Mouse (Mus musculus) heart, embryonic 14.5 days (tissue): ENCODE measurements around the gene Thra. TPM values are rescaled to one million over a fixed set of nuclear protein-coding genes. Genes with fewer than 3 reads are reported as not detected.

Experiments
- ATAC-seq: fragments of 200-750 bp; cut with Nextera tagmentation; 2 replicates; pipeline ENCODE4 v1.8.0; 2017; ENCODE audit warnings: low read depth, moderate TSS enrichment; ENCODE audit not compliant: insufficient number of reproducible peaks, insufficient read depth, low FRiP score
- H3K27ac ChIP-seq, 2 experiments: fragments of 200-500 bp in 1 of 2; fragments of 300-500 bp in 1 of 2; sonication (generic) in 1 of 2; replicated peaks in 1 of 2; 2 replicates each; pipeline ENCODE4 v1.5.1; 2012 to 2014; ENCODE audit warnings: low read depth in 2 of 2, low read length in 2 of 2, control low read depth in 1 of 2, mild to moderate bottlenecking in 1 of 2, mixed read lengths in 1 of 2; ENCODE audit not compliant: control insufficient read depth in 1 of 2, insufficient read depth in 1 of 2
- H3K27me3 ChIP-seq: fragments of 300-500 bp; sonication (generic); 2 replicates; pipeline ENCODE4 v1.6.1; 2014; ENCODE audit warnings: mild to moderate bottlenecking, low read length, control low read depth; ENCODE audit not compliant: control insufficient read depth, insufficient read depth
- H3K36me3 ChIP-seq: fragments of 300-500 bp; sonication (generic); 2 replicates; pipeline ENCODE4 v1.6.1; 2014; ENCODE audit warnings: mild to moderate bottlenecking, control low read depth, low read length, mixed read lengths; ENCODE audit not compliant: control insufficient read depth, insufficient read depth
- H3K4me1 ChIP-seq, 2 experiments: fragments of 200-500 bp in 1 of 2; fragments of 300-500 bp in 1 of 2; sonication (generic) in 1 of 2; 2 replicates each; pipeline ENCODE4 v1.6.1; 2012 to 2014; ENCODE audit warnings: low read length in 2 of 2, control low read depth in 1 of 2, mixed read lengths in 1 of 2; ENCODE audit not compliant: control insufficient read depth in 2 of 2, insufficient read depth in 2 of 2
- H3K4me2 ChIP-seq: fragments of 300-500 bp; sonication (generic); 2 replicates; pipeline ENCODE4 v1.6.1; 2014; ENCODE audit warnings: mild to moderate bottlenecking, low read length
- H3K4me3 ChIP-seq, 2 experiments: fragments of 200-500 bp in 1 of 2; fragments of 300-500 bp in 1 of 2; sonication (generic) in 1 of 2; 2 replicates each; pipeline ENCODE4 v1.5.1; 2012 to 2014; ENCODE audit warnings: low read length in 2 of 2, mild to moderate bottlenecking in 2 of 2, control low read depth in 1 of 2, low read depth in 1 of 2, moderate library complexity in 1 of 2; ENCODE audit not compliant: control insufficient read depth in 1 of 2, insufficient read depth in 1 of 2
- H3K9ac ChIP-seq: fragments of 300-500 bp; sonication (generic); 2 replicates; pipeline ENCODE4 v1.6.1; 2014; ENCODE audit warnings: mild to moderate bottlenecking, low read length
- H3K9me3 ChIP-seq: fragments of 300-500 bp; sonication (generic); 2 replicates; pipeline ENCODE4 v1.6.1; 2016; ENCODE audit warnings: low read length, control low read depth; ENCODE audit not compliant: control insufficient read depth
- WGBS: fragments of 180-500 bp; shearing (Covaris S2); extraction: QIAGEN DNeasy Blood & Tissue Kit; methylation state at CpG from one replicate; pipeline ENCODE4 v1.1.7; 2014; 5-methylcytosine and 5-hydroxymethylcytosine counted together
- polyA plus RNA-seq: library from polyadenylated mRNA; unstranded; fragments of >200 nt; fragmentation: Nextera tagmentation; extraction: Ambion mirVana; gene quantifications from 2 replicates; pipeline ENCODE4 v1.2.1, GENCODE M21; 2014

Gene Thra
- polyA plus RNA-seq, 1 experiment from 2014 or later, result 55.6 TPM

DNA sequence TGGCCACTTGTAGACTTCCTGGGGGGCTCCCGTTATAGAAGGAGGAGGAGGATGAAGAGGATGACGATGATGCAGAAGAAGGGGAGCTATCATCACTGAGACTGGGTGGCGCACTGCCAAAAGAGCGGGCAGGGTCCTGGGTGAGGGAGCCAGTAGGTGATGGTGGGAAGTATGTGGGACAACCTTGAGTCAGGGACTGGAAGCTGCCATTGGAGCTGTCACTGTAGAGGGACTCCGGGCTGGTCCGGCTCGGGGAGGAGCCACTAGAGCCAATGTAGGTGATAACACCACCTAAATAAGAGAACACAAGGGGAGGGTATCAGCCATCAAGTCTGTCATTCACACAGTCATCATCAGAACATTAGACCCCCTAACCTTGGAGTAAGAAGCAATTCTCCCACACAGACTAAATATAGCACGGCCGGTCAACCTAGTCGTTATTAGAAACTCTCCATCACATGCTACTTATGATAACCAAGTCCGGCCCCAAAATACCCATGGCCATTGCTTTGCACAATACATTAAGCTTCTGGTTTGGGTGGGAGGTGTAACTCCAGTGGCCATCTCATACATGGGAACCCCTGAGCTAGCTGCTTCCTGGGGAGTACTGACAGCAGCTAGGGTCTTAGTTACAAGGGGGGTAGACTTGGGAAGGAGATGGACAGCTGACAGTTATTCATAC is 31.5 kb downstream of the Thra start:
- Histone ChIP-seq H3K4me1 (peaks cover 64 to 88% of the 10 kb centered on the region in 2 experiments), H3K27ac (peak overlapping the region; percentile 97 to 98), H3K9ac (peak overlapping the region; percentile 65), H3K4me3 (no peak overlapping the region; a peak in 2 of 4 replicates), H3K36me3 (peaks cover 35% of the 10 kb centered on the region), H3K27me3 (no peaks in the 10 kb centered on the region), H3K4me2 (peak overlapping the region; percentile 91), H3K9me3 (no peaks in the 10 kb centered on the region)
- WGBS, result 45% methylated on average over 11 of the region's 11 CpGs
- no peak for ATAC-seq

DNA sequence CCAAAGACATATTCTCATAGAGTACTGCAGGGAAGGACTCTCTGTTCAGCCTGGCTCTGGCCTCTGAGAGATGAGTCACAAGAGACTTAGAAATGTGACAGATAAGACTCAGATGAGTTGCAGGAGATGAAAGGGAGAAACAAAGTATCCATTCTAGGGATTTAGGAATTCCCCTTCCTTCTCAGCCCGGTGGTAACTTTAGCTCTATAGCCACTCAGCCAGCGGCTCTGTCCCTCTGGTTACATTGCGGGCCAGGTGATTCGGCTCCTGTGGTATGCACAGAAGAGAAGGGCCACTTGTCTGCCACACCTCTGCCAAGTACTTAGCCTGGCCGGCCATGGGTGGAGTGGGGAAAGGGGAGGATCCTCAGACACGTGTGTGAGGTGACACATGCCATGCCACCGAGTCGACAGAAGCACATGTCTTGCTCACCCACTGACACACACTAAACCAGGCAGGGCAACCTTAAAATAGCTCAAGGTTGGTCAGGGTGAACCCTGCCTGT is 32.3 kb downstream of the Thra start:
- ATAC-seq, result peak; percentile 31
- Histone ChIP-seq H3K27ac (peak overlapping the region; percentile 97 to 98), H3K4me3 (no peak overlapping the region; a peak in 2 of 4 replicates), H3K9me3 (no peaks in the 10 kb centered on the region), H3K27me3 (no peaks in the 10 kb centered on the region), H3K4me1 (peaks cover 63 to 88% of the 10 kb centered on the region in 2 experiments), H3K9ac (peak overlapping the region; percentile 69), H3K4me2 (peak overlapping the region; percentile 91), H3K36me3 (peaks cover 35% of the 10 kb centered on the region)
- 17% methylated on average over 8 of the region's 8 CpGs for WGBS

DNA sequence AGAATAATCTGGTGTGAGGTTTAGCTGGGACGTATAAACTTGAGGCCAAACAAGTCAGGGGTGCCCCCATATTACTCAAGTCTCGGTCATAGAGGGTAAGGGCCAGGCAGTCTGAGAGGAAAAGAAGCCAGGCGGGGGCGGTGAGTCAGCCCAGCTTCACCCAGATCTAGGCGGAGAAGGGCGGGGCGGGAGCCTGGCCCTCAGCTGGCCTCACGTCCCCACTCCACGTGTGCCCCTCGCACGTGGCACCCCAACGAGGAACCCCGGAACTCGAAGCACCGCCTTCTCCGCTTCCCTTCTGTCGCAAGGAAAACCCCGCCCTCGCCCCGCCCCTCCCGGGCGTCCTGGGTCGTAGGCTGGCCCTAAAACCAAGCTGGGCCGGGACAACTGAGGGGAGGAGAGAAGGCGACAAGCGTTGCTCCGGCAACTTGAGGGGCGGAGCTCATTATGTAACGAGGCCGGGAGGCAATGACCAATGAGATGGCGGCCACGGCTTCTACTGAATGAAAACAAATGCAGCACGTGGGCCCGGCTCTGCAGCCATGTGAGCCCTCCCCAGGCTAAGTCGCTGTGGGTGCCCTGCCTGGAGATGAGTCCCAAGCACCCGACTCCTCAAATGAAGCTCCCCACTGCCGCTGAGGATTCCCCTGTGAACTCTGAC is 33.3 kb downstream of the Thra start:
- WGBS, result under 1% methylated on average over 34 of the region's 37 CpGs
- Histone ChIP-seq H3K4me3 (peak overlapping the region; percentile 57 to 60), H3K4me1 (peaks cover 58 to 82% of the 10 kb centered on the region in 2 experiments), H3K36me3 (peaks cover 34% of the 10 kb centered on the region), H3K9me3 (no peaks in the 10 kb centered on the region), H3K4me2 (peak overlapping the region; percentile 91), H3K27me3 (no peaks in the 10 kb centered on the region), H3K27ac (peak overlapping the region; percentile 97 to 98), H3K9ac (peak overlapping the region; percentile 81)
- ATAC-seq, result peak; percentile 76

DNA sequence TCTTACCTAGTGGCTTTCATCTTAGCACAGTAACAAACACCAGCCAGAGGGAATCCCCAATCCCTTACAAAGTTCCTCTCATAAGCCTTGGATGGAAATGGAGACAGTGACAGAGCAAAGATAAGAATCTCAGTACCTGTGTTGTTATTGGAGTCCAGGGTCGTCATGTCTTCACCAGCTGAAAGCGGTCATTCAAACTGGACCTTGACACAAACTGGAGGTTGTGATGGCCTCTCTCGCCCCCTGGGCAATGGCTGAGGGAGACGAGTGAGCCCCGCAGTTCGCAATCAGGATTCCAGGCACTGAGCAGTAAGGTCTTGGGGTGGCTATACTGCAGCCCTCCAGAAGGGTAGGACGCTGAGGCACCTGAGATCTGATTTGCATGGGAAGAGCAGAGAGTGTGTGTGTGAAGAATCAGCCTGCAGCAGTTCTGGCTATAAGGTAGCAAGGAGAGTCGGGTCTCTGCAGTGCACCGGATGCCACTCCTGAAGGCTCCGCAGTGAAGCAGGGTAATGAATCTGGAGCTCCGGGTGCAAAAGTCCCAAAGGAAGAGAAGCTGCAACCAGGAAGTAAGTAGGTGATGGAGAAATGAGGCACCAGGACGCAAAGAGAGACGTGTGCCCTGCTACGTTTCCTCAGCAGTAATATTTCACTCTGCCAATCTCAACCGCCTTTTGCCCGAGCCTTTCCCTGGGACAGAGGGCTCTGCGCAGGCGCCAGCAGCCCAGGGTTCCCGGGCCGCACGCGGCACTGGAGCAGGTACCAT is 34.3 kb downstream of the Thra start, which contains the start of gene Nr1d1:
Nr1d1 (minus strand) TSS at position 752 of the 766 bp plus-strand sequence.
- WGBS, result 2% methylated on average over 22 of the region's 22 CpGs
- Histone ChIP-seq H3K4me3 (peak within 1 kb of the TSS; percentile 57 to 60), H3K4me2 (peak within 1 kb of the TSS; percentile 91), H3K4me1 (peaks cover 49 to 72% of the 10 kb centered on the region in 2 experiments), H3K9ac (peak within 1 kb of the TSS; percentile 81), H3K27me3 (no peaks in the 10 kb centered on the region), H3K27ac (peak within 1 kb of the TSS; percentile 97 to 98), H3K36me3 (peaks cover 24% of the 10 kb centered on the region), H3K9me3 (no peaks in the 10 kb centered on the region)
- no peak for ATAC-seq

DNA sequence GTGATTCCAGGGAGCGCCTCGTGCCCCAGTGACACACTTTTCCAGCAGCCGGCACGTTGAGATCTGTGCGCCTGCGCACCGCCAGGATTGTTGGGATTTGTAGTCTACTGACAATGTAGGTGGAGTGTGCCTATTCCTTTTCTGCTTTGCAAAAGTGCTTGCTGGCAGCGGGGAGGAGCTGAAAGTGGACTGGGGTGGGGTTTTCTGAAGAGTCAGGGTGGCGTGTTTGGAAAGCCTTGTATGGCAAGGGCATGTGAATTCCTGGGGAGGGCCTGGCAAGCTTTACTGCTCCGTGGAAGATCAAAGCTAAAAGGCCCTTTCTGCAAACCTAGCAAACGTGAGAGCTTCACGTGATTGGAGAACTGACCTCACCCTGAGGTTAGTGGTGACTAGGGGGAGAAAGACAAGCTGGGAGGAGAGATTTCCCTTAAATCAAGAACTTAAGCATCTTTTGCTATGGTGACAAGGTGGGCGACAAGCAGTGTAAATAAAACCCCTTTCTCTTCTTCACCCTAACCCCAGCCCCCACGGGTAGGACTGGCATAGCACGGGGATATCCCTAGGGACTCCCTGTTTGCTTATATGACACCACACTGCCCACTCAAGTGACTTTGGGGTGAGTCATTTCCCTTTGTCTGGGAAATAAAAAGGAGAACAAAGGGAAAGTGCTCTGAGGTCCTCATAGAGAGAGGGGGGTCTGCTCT is 35.1 kb downstream of the Thra start:
- Histone ChIP-seq H3K9me3 (no peaks in the 10 kb centered on the region), H3K27ac (peak overlapping the region; percentile 97 to 98), H3K4me2 (peak overlapping the region; percentile 91), H3K4me3 (peak overlapping the region; percentile 57 to 60), H3K9ac (peak overlapping the region; percentile 81), H3K36me3 (peaks cover 17% of the 10 kb centered on the region), H3K4me1 (peaks cover 44 to 66% of the 10 kb centered on the region in 2 experiments), H3K27me3 (no peaks in the 10 kb centered on the region)
- WGBS, result 2% methylated on average over 15 of the region's 15 CpGs
- ATAC-seq, result peak; percentile 62

DNA sequence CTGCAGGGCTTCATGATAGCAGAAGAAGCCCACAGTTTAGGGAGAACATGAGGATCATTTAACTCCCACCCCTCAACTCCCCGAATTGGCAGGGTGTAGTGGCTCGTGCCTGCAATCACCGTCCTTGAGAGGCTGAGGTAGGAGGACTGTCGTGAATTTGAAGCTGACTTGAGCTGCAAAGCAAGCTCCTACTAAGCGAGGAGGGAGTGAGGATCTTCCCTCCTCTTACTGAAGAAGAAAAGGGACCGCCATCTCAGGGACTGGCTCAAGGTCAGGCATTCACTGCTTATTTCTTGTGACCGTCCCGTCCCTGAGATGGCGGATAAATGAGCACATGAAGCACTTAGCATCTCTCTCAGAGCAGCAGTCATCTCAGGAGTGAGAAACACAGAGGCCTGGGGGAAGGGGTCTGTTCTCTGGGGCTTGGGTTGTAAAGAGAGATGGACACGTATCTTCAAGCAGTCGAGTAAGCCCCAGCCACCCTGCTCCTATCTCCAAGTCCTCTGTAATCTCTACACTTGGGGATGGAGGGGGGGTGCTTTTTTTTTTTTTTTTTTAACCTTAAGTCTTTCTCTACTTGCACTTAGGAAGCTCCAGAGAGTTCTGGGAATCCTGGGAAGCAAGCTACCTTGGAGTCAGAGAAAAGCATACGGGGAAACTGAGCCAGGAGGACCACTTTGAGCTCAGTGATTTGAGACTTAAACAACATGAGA is 35.8 kb downstream of the Thra start:
- no peaks in the 10 kb centered on the region for H3K27me3 ChIP-seq
- peak overlapping the region; percentile 2 to 31 for H3K4me3 ChIP-seq
- WGBS, result 20% methylated on average over 12 of the region's 12 CpGs
- peak overlapping the region; percentile 97 to 98 for H3K27ac ChIP-seq
- ATAC-seq, result no peak
- peaks cover 10% of the 10 kb centered on the region for H3K36me3 ChIP-seq
- H3K9me3 ChIP-seq, result no peaks in the 10 kb centered on the region
- H3K9ac ChIP-seq, result peak overlapping the region; percentile 72
- peaks cover 43 to 61% of the 10 kb centered on the region in 2 experiments for H3K4me1 ChIP-seq
- H3K4me2 ChIP-seq, result peak overlapping the region; percentile 91
